Mouse (Mus musculus): ENCODE measurements at regions not wholly inside any gene's neighbourhood (a gene's known extent, or its start where the extent isn't known, plus 50 kb on each side); places are given as distances from the start of the nearest gene placed in this dataset.
"Not testable (repeated sequence)": the region's sequence is repeated elsewhere in the genome, so short reads cannot be mapped to it uniquely, and the experiment has no call there.

DNA sequence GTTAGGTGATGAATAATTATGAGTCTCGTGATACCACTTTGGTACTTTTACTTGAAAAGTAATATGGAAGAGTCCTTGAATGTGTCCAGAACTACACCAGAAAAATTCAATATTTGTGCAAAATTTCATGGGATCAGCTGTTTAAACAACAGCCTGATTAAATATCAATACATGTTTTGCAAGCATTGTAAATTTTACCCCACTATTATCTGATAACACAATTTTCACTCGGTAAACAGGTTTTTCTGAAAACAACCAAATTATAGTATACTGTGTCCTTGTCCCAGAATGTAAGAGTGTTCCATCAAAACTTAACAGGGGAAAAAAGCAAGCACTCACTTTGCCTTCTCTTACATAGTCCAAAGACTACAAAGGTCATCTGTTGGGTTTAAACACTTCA lies 343.1 kb upstream of the Fign start:
- no peak for DNase-seq

GRCm38 (mm10) chr2:64417129-64417528 lies 319.3 kb upstream of the Fign start:
- DNase-seq = not testable (repeated sequence)

DNA sequence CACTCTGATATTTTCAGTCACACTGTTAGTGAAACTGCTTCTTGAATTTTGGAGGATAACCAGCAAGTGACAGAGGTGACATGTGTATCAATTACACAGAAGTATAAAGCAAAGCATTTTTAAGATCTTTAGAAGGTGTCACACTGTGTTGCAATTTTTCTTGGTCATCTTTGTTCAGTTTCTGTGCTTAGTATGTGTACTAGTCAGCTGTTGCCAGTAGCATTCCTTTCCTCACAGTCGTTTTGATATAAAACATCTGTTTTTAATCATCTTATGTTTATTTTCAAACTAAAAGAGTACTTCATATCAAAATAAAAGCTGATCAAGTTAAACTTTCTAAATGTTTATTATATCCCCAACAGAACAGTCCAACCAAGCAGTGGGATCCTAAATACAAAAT lies 316.0 kb upstream of the Fign start:
- DNase-seq = no peak

DNA sequence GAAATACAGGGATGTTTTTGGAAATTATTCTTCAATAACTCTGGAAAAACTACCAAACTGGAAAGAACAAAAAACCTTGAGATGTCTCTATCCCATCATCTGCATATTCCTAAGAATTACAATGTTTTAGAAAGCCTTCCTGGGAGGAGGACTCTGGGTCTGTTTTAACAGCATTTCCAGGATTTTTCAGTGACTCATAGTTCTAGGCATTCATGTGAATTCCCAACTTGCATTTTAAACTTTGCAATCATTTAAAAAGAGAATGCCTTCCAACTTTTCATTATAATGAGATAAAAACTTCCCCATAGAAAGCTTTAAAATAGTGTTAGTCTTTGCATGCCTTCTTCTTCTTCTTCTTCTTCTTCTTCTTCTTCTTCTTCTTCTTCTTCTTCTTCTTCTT lies 315.4 kb upstream of the Fign start:
- no peak for DNase-seq

- DNase-seq = no peak
Measured at GRCm38 (mm10) chr2:64395946-64396345, 298.1 kb upstream of the Fign start.

- DNase-seq = no peak
Measured at GRCm38 (mm10) chr2:64394619-64395294, 296.9 kb upstream of the Fign start.

DNA sequence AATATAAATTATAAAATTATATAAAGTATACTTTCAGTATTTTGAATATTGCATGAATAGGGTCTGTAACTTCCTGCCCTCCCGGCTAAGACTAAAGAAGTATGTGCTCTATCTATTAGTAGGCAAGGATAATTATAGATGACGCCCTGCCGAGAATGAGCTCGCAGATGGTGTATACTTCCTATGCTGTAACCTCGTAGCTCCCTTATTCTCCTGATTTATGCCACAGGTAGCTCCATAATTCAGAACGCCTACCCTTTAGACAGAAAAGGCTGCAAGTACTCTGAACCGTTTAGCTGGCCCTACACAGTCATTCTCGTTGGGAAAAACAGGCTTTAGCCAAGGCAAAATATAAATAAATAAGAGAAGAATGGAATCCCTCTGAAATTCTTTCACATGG lies 296.4 kb upstream of the Fign start:
- no peak for DNase-seq

- no peak for DNase-seq
Measured at GRCm38 (mm10) chr2:64369791-64370190, 272.0 kb upstream of the Fign start.

- DNase-seq = no peak
Measured at GRCm38 (mm10) chr2:64367188-64367587, 269.4 kb upstream of the Fign start.

DNA sequence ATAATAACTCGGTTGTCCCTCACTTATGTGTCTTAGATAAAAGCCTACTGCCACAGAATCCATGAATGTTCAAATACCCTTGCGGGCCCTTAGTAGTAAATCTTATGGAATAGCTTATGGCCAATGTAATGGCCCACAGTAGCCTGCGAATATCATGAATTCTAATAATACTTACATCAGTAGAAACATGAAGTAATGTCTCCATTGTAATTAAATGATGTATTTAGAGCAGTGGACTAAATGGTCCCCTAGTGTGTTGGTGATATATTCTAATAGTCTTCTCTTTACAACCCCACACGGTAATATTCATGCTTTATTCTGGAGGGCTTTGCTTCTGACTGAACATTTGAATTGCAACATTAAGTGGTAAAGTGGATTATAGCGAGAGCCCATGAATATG lies 268.7 kb upstream of the Fign start:
- DNase-seq = no peak

DNA sequence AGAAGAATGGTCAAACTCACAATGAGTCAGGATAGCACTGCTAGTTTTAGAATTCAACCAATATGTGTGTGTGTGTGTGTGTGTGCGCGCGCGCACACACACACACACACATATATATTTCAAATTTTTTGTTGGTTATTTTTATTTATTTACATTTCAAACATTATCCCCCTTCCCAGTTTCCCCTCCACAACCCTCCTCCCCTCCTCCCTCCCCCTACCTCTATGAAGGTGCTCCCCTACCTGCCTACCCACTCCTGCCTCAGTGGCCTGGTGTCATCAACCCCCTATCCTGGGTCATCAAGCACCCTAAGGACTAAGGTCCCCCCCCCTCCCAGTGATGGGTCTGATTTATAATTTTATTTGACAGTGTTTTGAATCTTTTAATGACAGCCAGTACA lies 258.4 kb upstream of the Fign start:
- no peak for DNase-seq

DNA sequence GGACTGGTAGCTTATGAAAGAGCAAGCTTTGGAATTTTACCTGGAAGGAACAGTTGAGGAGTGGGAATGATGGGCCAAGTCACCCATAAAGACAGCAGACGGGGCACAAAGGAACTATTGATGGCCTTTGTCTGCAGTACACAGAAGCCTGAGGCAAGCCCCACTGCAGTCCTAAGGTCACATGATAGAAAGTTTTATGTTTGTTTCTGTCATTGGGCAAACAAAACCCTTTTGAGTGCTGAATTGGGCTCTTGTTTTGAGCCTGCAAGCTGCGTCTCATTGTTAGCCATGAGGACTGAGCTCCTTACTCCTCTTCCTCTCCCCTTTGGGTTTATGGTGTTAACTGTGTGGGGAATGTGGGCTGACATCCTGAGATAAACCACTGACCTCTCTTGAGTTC lies 227.7 kb upstream of the Fign start:
- DNase-seq = no peak

Measured in cerebellum, adult 8-10 months (tissue).